Mouse (Mus musculus) CD4-positive helper T cell, adult 2 months (primary cell): Measurements from ENCODE around the gene Tiam2.
A peak's percentile ranks its signal among the peaks of the same experiment; 100 is the strongest.

Experiments used
- DNase-seq: peaks from one replicate; pipeline ENCODE4 v3.0.0-alpha.2; 2012; ENCODE audit warnings: low read depth, missing footprints, low spot score

Gene Tiam2

GRCm38 (mm10) chr17:3557331-3558311 is 231.2 kb downstream of the Tiam2 start, which contains the start of gene Tfb1m:
Tfb1m (minus strand) TSS chr17:3557781.
- peak; percentile 98 for DNase-seq

GRCm38 (mm10) chr17:3558356-3558870 is 232.0 kb downstream of the Tiam2 start:
- DNase-seq = no peak

DNA sequence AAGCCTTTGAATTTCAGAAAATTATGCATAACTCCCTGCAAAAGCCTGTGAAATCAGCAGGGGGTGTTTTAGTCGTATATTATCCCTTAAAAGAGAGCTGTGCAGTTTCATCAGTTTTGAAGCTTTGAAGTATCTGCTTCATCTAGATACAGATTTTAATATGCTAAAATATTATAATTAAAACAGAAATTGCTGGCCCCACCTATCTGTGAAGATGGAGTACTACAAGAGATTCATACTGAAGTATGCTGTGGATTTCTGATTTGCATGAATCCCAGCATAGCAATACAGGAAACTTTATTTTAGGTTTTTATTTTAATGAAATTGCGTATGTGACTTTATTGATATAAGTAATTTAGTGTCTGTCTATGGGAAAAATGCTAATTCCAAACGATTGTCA is 234.2 kb downstream of the Tiam2 start:
- peak; percentile 32 for DNase-seq

- peak; percentile 27 for DNase-seq
Measured at GRCm38 (mm10) chr17:3562405-3562804, 236.0 kb downstream of the Tiam2 start.

DNA sequence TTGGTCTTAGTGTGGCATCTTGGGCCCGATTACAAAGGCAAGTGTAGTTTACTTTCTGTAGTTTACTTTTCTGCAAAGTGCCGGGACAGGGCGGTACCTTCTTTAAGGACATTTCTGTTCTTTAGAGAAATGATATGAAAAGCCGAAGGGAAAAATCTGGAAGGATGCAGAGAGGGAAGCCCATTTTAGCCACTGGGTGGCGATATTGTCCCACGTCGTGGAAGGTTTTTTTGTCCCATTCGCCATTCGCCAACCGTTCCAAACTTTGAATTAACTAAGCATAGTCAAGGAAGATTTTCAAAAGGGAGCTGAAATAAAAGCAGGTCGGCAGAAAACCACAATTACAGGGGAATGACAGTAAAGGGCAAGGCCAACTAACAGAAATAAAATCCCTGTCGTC is 244.5 kb downstream of the Tiam2 start:
- peak; percentile 10 for DNase-seq
